Mouse (Mus musculus) neural tube, embryonic 11.5 days (tissue): ENCODE measurements around the gene Khdc1a. TPM values are rescaled to one million over a fixed set of nuclear protein-coding genes. Genes with fewer than 3 reads are reported as not detected.

Experiments used
- ATAC-seq: fragments of 200-750 bp; cut with Nextera tagmentation; 2 replicates; pipeline ENCODE4 v1.8.0; 2017; ENCODE audit warnings: moderate number of reproducible peaks, mild to moderate bottlenecking, moderate TSS enrichment, moderate library complexity; ENCODE audit not compliant: insufficient read depth, low FRiP score, low TSS enrichment
- DNase-seq: peaks from one replicate; pipeline ENCODE4 v3.0.0-alpha.2; 2015; ENCODE audit warnings: low spot score
- H3K27ac ChIP-seq: fragments of 300-500 bp; sonication (generic); 2 replicates; pipeline ENCODE4 v1.5.1; 2014; ENCODE audit warnings: low read depth, mild to moderate bottlenecking, low read length
- H3K27me3 ChIP-seq: fragments of 300-500 bp; sonication (generic); 2 replicates; pipeline ENCODE4 v1.6.1; 2014; ENCODE audit warnings: mild to moderate bottlenecking, low read length, mixed read lengths; ENCODE audit not compliant: control insufficient read depth, insufficient read depth
- H3K36me3 ChIP-seq: fragments of 300-500 bp; sonication (generic); 2 replicates; pipeline ENCODE4 v1.6.1; 2014; ENCODE audit warnings: mild to moderate bottlenecking, low read length, moderate library complexity, mixed read lengths; ENCODE audit not compliant: control insufficient read depth, insufficient read depth
- H3K4me1 ChIP-seq: fragments of 300-500 bp; sonication (generic); 2 replicates; pipeline ENCODE4 v1.6.1; 2014; ENCODE audit warnings: low read length, mixed read lengths; ENCODE audit not compliant: control insufficient read depth, insufficient read depth
- H3K4me2 ChIP-seq: fragments of 300-500 bp; sonication (generic); 2 replicates; pipeline ENCODE4 v1.6.1; 2014; ENCODE audit warnings: low read depth, mild to moderate bottlenecking, moderate library complexity
- H3K4me3 ChIP-seq: fragments of 300-500 bp; sonication (generic); 2 replicates; pipeline ENCODE4 v1.5.1; 2014; ENCODE audit warnings: low read depth, low read length
- H3K9ac ChIP-seq: fragments of 300-500 bp; sonication (generic); 2 replicates; pipeline ENCODE4 v1.6.1; 2014; ENCODE audit warnings: mild to moderate bottlenecking, low read length
- H3K9me3 ChIP-seq: fragments of 300-500 bp; sonication (generic); 2 replicates; pipeline ENCODE4 v1.6.1; 2016; ENCODE audit warnings: low read length; ENCODE audit not compliant: control insufficient read depth
- WGBS: fragments of 180-500 bp; shearing (Covaris S2); extraction: QIAGEN DNeasy Blood & Tissue Kit; methylation state at CpG from one replicate; pipeline ENCODE4 v1.1.7; 2014; 5-methylcytosine and 5-hydroxymethylcytosine counted together
- polyA plus RNA-seq: library from polyadenylated mRNA; unstranded; fragments of >200 nt; fragmentation: Nextera tagmentation; extraction: Ambion mirVana; gene quantifications from 2 replicates; pipeline ENCODE4 v1.2.1, GENCODE M21; 2014

Khdc1a gene
- polyA plus RNA-seq = not detected in 2 replicates

- H3K27ac ChIP-seq = no peak within 1 kb of the TSS
- no peaks in the 10 kb centered on the region for H3K27me3 ChIP-seq
- no peak within 1 kb of the TSS for H3K9ac ChIP-seq
- no peak within 1 kb of the TSS for H3K4me3 ChIP-seq
- DNase-seq (no peak), ATAC-seq (no peak)
- H3K4me2 ChIP-seq = no peak within 1 kb of the TSS
- H3K36me3 ChIP-seq = no peaks in the 10 kb centered on the region
- no peaks in the 10 kb centered on the region for H3K4me1 ChIP-seq
- WGBS = 74% methylated on average over 2 of the region's 2 CpGs
- H3K9me3 ChIP-seq = no peaks in the 10 kb centered on the region
Measured at GRCm38 (mm10) chr1:21349341-21349740, at the start of gene Khdc1a. TSS of gene Khdc1a (plus strand) at chr1:21349641.

GRCm38 (mm10) chr1:21299826-21300225 lies 49.6 kb upstream of the Khdc1a start:
- DNase-seq = no peak
- ATAC-seq = no peak
- Histone ChIP-seq H3K4me2 (no peak overlapping the region), H3K36me3 (no peaks in the 10 kb centered on the region), H3K27ac (no peak overlapping the region), H3K4me1 (no peaks in the 10 kb centered on the region), H3K27me3 (no peaks in the 10 kb centered on the region), H3K9ac (no peak overlapping the region), H3K9me3 (no peaks in the 10 kb centered on the region), H3K4me3 (no peak overlapping the region)
- 73% methylated on average over 3 of the region's 3 CpGs for WGBS

GRCm38 (mm10) chr1:21301686-21302085 lies 47.8 kb upstream of the Khdc1a start:
- Histone ChIP-seq H3K9me3 (no peaks in the 10 kb centered on the region), H3K36me3 (no peaks in the 10 kb centered on the region), H3K27me3 (no peaks in the 10 kb centered on the region), H3K4me1 (no peaks in the 10 kb centered on the region), H3K27ac (no peak overlapping the region), H3K4me2 (no peak overlapping the region), H3K9ac (no peak overlapping the region), H3K4me3 (no peak overlapping the region)
- no peak for DNase-seq
- ATAC-seq = no peak
- WGBS = 79% methylated on average over 3 of the region's 3 CpGs

GRCm38 (mm10) chr1:21304174-21304573 lies 45.3 kb upstream of the Khdc1a start:
- Histone ChIP-seq H3K27me3 (no peaks in the 10 kb centered on the region), H3K9me3 (no peaks in the 10 kb centered on the region), H3K4me1 (no peaks in the 10 kb centered on the region), H3K27ac (no peak overlapping the region), H3K9ac (no peak overlapping the region), H3K4me3 (no peak overlapping the region), H3K4me2 (no peak overlapping the region), H3K36me3 (no peaks in the 10 kb centered on the region)
- 80% methylated on average over 3 of the region's 3 CpGs for WGBS
- DNase-seq (no peak), ATAC-seq (no peak)

DNA sequence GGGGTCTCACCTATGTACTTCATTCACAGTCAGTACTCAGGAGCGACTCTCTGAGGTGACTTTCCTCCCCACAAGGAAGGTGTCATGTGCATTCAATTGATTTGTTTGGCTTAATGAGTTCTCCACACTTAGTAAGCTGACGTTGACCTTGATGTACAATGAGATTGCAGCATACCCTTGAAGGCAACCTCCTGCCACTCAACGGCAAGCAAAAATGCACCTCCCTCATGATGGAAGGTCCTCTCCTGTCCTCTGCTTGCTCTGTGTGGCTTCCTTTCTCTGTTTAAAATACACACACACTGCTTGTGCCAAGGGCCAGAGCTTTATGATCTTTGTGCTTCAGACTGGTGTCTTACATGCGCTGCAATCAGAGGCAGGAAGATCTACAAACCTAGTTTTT lies 44.8 kb upstream of the Khdc1a start:
- 93% methylated on average over 4 of the region's 4 CpGs for WGBS
- Histone ChIP-seq H3K27ac (no peak overlapping the region), H3K36me3 (no peaks in the 10 kb centered on the region), H3K4me3 (no peak overlapping the region), H3K4me1 (no peaks in the 10 kb centered on the region), H3K27me3 (no peaks in the 10 kb centered on the region), H3K4me2 (no peak overlapping the region), H3K9me3 (no peaks in the 10 kb centered on the region), H3K9ac (no peak overlapping the region)
- ATAC-seq (no peak), DNase-seq (no peak)

DNA sequence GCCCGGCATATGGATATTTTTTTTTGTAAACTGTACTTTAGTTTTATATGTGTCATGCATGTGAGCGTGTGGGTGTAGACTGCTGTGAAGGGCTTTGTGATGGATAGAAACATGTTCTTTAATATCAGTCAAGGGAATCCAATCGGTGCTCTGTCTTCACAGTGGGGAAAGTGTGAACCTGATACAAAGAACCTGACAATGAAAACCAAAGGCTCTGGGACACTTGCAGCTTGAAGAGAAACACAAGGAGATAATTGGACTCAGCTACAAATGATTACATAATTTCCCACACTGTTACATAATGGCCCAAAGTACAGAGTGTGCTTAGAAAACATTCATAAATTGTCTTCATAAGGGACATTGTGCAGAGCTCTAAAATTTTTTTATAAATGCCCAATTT lies 44.0 kb upstream of the Khdc1a start:
- DNase-seq = no peak
- WGBS = 95% methylated on average over 3 of the region's 3 CpGs
- H3K4me2 ChIP-seq = no peak overlapping the region
- no peak for ATAC-seq
- H3K9me3 ChIP-seq = no peaks in the 10 kb centered on the region
- H3K27ac ChIP-seq = no peak overlapping the region
- H3K36me3 ChIP-seq = no peaks in the 10 kb centered on the region
- no peaks in the 10 kb centered on the region for H3K27me3 ChIP-seq
- H3K9ac ChIP-seq = no peak overlapping the region
- H3K4me1 ChIP-seq = no peaks in the 10 kb centered on the region
- H3K4me3 ChIP-seq = no peak overlapping the region

DNA sequence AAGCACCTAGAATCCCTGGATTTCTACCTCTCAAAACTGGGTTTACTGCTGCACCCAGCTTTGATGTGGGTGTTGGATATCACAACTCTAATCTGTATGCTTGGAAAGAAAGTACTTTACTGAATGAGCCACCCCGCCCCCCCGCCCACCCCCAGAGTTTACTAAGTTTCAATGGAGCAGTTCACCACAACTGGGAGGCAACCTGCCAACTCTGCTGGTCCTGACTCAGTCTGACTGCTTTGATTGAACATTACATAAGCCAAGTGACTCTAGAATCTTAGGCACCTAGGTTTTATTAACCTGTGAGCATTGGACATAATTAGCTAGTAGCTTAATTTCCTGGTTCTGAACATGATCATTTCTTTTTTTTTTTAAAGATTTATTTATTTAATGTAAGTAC lies 35.1 kb upstream of the Khdc1a start:
- Histone ChIP-seq H3K9ac (no peak overlapping the region), H3K4me2 (no peak overlapping the region), H3K4me3 (no peak overlapping the region), H3K36me3 (no peaks in the 10 kb centered on the region), H3K27me3 (no peaks in the 10 kb centered on the region), H3K9me3 (no peaks in the 10 kb centered on the region), H3K4me1 (no peaks in the 10 kb centered on the region), H3K27ac (no peak overlapping the region)
- 85% methylated on average over 2 of the region's 2 CpGs for WGBS
- ATAC-seq (no peak), DNase-seq (no peak)

- H3K4me2 ChIP-seq = no peak overlapping the region
- 95% methylated on average over 2 of the region's 2 CpGs for WGBS
- DNase-seq (no peak), ATAC-seq (no peak)
- H3K9ac ChIP-seq = no peak overlapping the region
- no peaks in the 10 kb centered on the region for H3K9me3 ChIP-seq
- H3K4me1 ChIP-seq = no peaks in the 10 kb centered on the region
- H3K27ac ChIP-seq = no peak overlapping the region
- no peaks in the 10 kb centered on the region for H3K36me3 ChIP-seq
- no peak overlapping the region for H3K4me3 ChIP-seq
- H3K27me3 ChIP-seq = no peaks in the 10 kb centered on the region
Measured at GRCm38 (mm10) chr1:21315756-21316155, 33.7 kb upstream of the Khdc1a start.

DNA sequence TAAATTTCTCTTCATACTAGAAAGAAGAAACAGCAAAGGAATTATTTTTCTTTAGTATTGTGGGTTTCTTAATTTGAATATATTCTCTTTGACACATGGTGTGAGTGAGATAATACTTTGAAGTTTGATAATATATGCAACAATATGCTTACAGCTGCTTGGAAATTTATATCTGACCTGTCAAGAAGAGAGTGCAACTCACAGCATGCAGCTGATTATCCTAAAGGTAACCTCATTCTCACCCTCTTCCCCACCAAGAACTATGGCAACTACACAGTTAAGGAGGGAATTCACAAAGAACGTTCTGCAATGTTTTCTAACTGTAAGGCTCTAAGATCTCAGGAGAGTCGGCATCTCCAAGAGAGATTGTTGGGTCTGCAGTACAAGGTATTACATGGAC lies 33.1 kb upstream of the Khdc1a start:
- DNase-seq (no peak), ATAC-seq (no peak)
- Histone ChIP-seq H3K9me3 (no peaks in the 10 kb centered on the region), H3K4me3 (no peak overlapping the region), H3K36me3 (no peaks in the 10 kb centered on the region), H3K27ac (no peak overlapping the region), H3K9ac (no peak overlapping the region), H3K4me2 (no peak overlapping the region), H3K4me1 (no peaks in the 10 kb centered on the region), H3K27me3 (no peaks in the 10 kb centered on the region)
- WGBS = 81% methylated on average over 2 of the region's 2 CpGs
